Mouse (Mus musculus) heart, embryonic 14.5 days (tissue): ENCODE data around the gene Ust. TPM values are rescaled to one million over a fixed set of nuclear protein-coding genes. Genes with fewer than 3 reads are reported as not detected.
A peak's percentile ranks its signal among the peaks of the same experiment; 100 is the strongest.

ENCODE experiments used
- ATAC-seq: fragments of 200-750 bp; cut with Nextera tagmentation; 2 replicates; pipeline ENCODE4 v1.8.0; 2017; ENCODE audit warnings: low read depth, moderate TSS enrichment; ENCODE audit not compliant: insufficient number of reproducible peaks, insufficient read depth, low FRiP score
- H3K27ac ChIP-seq, 2 experiments: fragments of 200-500 bp in 1 of 2; fragments of 300-500 bp in 1 of 2; sonication (generic) in 1 of 2; replicated peaks in 1 of 2; 2 replicates each; pipeline ENCODE4 v1.5.1; 2012 to 2014; ENCODE audit warnings: low read depth in 2 of 2, low read length in 2 of 2, control low read depth in 1 of 2, mild to moderate bottlenecking in 1 of 2, mixed read lengths in 1 of 2; ENCODE audit not compliant: control insufficient read depth in 1 of 2, insufficient read depth in 1 of 2
- H3K27me3 ChIP-seq: fragments of 300-500 bp; sonication (generic); 2 replicates; pipeline ENCODE4 v1.6.1; 2014; ENCODE audit warnings: mild to moderate bottlenecking, low read length, control low read depth; ENCODE audit not compliant: control insufficient read depth, insufficient read depth
- H3K36me3 ChIP-seq: fragments of 300-500 bp; sonication (generic); 2 replicates; pipeline ENCODE4 v1.6.1; 2014; ENCODE audit warnings: mild to moderate bottlenecking, control low read depth, low read length, mixed read lengths; ENCODE audit not compliant: control insufficient read depth, insufficient read depth
- H3K4me1 ChIP-seq, 2 experiments: fragments of 200-500 bp in 1 of 2; fragments of 300-500 bp in 1 of 2; sonication (generic) in 1 of 2; 2 replicates each; pipeline ENCODE4 v1.6.1; 2012 to 2014; ENCODE audit warnings: low read length in 2 of 2, control low read depth in 1 of 2, mixed read lengths in 1 of 2; ENCODE audit not compliant: control insufficient read depth in 2 of 2, insufficient read depth in 2 of 2
- H3K4me2 ChIP-seq: fragments of 300-500 bp; sonication (generic); 2 replicates; pipeline ENCODE4 v1.6.1; 2014; ENCODE audit warnings: mild to moderate bottlenecking, low read length
- H3K4me3 ChIP-seq, 2 experiments: fragments of 200-500 bp in 1 of 2; fragments of 300-500 bp in 1 of 2; sonication (generic) in 1 of 2; 2 replicates each; pipeline ENCODE4 v1.5.1; 2012 to 2014; ENCODE audit warnings: low read length in 2 of 2, mild to moderate bottlenecking in 2 of 2, control low read depth in 1 of 2, low read depth in 1 of 2, moderate library complexity in 1 of 2; ENCODE audit not compliant: control insufficient read depth in 1 of 2, insufficient read depth in 1 of 2
- H3K9ac ChIP-seq: fragments of 300-500 bp; sonication (generic); 2 replicates; pipeline ENCODE4 v1.6.1; 2014; ENCODE audit warnings: mild to moderate bottlenecking, low read length
- H3K9me3 ChIP-seq: fragments of 300-500 bp; sonication (generic); 2 replicates; pipeline ENCODE4 v1.6.1; 2016; ENCODE audit warnings: low read length, control low read depth; ENCODE audit not compliant: control insufficient read depth
- WGBS: fragments of 180-500 bp; shearing (Covaris S2); extraction: QIAGEN DNeasy Blood & Tissue Kit; methylation state at CpG from one replicate; pipeline ENCODE4 v1.1.7; 2014; 5-methylcytosine and 5-hydroxymethylcytosine counted together
- polyA plus RNA-seq: library from polyadenylated mRNA; unstranded; fragments of >200 nt; fragmentation: Nextera tagmentation; extraction: Ambion mirVana; gene quantifications from 2 replicates; pipeline ENCODE4 v1.2.1, GENCODE M21; 2014

The Ust gene
- polyA plus RNA-seq, 1 experiment from 2014 or later = 2.3 TPM

DNA sequence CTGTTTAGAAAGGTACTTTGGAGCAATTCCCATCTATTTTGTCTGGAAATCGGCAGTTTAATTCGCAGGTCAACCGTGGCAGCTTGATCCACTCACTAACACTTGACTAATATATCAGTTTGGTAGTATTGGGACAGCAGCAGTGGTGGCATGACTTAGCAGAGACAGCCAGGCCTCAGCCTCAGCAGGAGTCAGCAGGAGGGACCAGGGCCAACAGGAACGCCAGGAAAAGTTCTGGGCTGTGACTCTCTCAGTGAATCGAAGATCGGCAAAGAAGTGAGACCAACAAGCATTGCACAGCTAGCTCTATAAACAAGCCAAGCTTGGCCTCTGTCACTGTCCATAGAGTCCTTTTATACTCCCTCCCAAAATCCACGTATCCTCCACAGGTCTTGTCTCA, 168.0 kb downstream of the Ust start:
- ATAC-seq = no peak
- no peak overlapping the region for H3K4me2 ChIP-seq
- H3K27me3 ChIP-seq = no peaks in the 10 kb centered on the region
- no peak overlapping the region for H3K27ac ChIP-seq
- WGBS = 84% methylated on average over 7 of the region's 7 CpGs
- H3K9me3 ChIP-seq = no peaks in the 10 kb centered on the region
- H3K4me3 ChIP-seq = no peak overlapping the region
- H3K36me3 ChIP-seq = no peaks in the 10 kb centered on the region
- H3K9ac ChIP-seq = no peak overlapping the region
- no peaks in the 10 kb centered on the region for H3K4me1 ChIP-seq

DNA sequence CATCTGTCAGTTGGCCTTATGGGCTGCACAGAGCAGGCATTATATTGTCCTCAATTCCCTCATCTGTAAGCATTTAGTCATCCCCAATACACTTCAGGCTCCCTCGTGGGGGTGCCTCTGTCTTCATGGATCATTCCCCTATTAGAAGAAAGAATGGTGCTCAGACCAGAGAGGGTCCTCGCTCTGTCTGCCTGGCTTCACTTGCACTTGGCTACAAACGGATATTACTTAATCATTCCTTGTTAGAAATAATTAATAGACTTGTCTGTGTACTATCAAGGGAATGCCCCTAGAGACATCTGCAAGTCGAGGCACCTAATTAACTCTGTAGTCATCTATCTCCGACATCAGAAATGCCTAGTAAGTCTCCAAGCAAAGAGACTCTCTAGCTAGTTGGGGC, 171.1 kb downstream of the Ust start:
- Histone ChIP-seq H3K4me2 (no peak overlapping the region), H3K9me3 (no peaks in the 10 kb centered on the region), H3K4me3 (no peak overlapping the region), H3K9ac (no peak overlapping the region), H3K4me1 (no peaks in the 10 kb centered on the region), H3K36me3 (no peaks in the 10 kb centered on the region), H3K27me3 (no peaks in the 10 kb centered on the region), H3K27ac (no peak overlapping the region)
- 80% methylated on average over 5 of the region's 5 CpGs for WGBS
- no peak for ATAC-seq

DNA sequence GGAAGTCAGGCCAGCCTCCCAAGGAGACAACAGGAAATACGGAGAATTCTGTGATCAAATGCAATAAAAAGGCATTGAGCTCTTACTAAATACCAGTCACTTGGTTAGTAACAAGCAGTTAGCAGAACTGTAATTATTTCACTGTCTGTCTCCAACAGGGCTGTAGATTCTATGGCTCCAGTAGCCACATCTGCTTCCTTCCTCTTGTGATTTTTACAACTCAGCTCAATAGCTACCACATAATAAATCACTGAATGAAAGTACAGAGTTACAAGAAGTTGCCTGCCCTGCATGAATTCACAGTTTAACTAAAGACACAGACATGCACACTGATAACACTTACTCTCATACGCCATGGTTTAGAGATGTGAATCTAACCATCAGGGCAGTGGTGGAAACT, 176.1 kb downstream of the Ust start:
- H3K9me3 ChIP-seq = 0 out of 2 replicates have a peak, but pooled peaks cover 3% of the 10 kb centered on the region
- H3K4me1 ChIP-seq = peaks cover 4 to 14% of the 10 kb centered on the region in 2 experiments; a peak in 2 of 4 replicates
- no peak overlapping the region for H3K27ac ChIP-seq
- H3K27me3 ChIP-seq = no peaks in the 10 kb centered on the region
- no peaks in the 10 kb centered on the region for H3K36me3 ChIP-seq
- WGBS = 81% methylated on average over 2 of the region's 2 CpGs
- no peak overlapping the region for H3K4me3 ChIP-seq
- H3K9ac ChIP-seq = no peak overlapping the region
- no peak for ATAC-seq
- H3K4me2 ChIP-seq = no peak overlapping the region

DNA sequence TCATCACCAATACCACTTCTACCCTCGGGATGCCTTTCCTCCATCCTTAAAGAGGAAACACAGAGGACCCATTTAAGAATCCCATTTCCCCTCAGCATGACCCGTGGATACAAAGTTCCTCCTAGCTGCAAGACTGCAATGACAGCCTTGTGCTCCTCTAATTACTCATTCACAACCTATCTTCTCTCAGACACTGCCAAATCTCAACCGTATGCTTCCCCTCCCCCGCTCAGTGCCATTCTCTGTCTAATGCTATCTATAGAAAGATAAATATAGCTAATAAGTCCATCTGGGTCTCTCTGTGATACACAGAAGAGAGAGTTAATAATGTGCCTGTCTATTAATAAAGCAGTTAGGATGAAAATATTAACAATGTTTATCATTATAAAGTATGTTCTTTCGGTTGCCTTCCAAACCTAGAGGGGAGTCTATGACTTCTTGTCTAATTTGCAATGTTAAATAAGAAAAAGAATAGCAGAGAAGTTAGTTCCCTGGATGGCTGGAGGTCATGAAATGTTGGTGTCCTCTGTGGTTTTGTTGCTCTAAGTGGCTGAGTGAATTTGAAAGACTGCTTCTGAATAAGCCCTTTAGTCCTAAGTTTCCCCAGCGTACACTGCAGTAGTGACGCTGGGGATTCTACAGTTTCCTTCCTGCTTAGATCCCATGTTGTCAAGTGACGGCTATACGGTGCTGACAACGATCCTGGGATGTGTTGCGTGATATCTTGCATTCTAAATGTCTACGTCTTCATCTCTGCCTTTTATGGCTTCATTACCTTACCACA, 178.8 kb downstream of the Ust start:
- peaks cover 4 to 14% of the 10 kb centered on the region in 2 experiments; a peak in 2 of 4 replicates for H3K4me1 ChIP-seq
- H3K27me3 ChIP-seq = no peaks in the 10 kb centered on the region
- 0 out of 4 replicates have a peak overlapping the region, but pooled peaks of 1 of the 2 experiments have one; percentile 0 for H3K27ac ChIP-seq
- H3K4me3 ChIP-seq = no peak overlapping the region
- no peak for ATAC-seq
- WGBS = 59% methylated on average over 12 of the region's 12 CpGs
- H3K4me2 ChIP-seq = peak overlapping the region; percentile 1; the same call in 1 of the 2 replicates
- no peaks in the 10 kb centered on the region for H3K36me3 ChIP-seq
- H3K9ac ChIP-seq = no peak overlapping the region
- H3K9me3 ChIP-seq = 0 out of 2 replicates have a peak, but pooled peaks cover 3% of the 10 kb centered on the region

DNA sequence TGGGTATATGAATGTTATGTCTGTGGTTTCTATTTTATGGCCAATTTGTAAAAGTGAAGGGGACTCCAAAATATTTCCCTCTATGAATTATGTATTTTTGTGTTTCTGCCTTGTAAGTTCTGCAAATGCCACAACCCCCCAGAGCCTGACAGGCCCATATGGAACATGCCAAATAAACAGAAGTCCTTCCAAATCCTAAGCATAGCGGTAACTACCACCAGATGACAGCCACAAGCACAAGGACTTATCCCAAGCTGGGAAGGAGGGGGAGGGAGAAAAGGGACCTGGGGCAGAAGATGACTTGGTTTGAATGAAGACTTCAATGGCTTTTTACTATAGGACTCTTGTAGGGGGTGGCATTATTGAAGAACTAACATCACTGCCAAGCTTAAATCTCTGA, 182.0 kb downstream of the Ust start:
- Histone ChIP-seq H3K4me1 (peaks cover 4 to 14% of the 10 kb centered on the region in 2 experiments; a peak in 2 of 4 replicates), H3K9ac (no peak overlapping the region), H3K4me3 (no peak overlapping the region), H3K36me3 (no peaks in the 10 kb centered on the region), H3K27ac (no peak overlapping the region), H3K27me3 (no peaks in the 10 kb centered on the region), H3K4me2 (no peak overlapping the region), H3K9me3 (0 out of 2 replicates have a peak, but pooled peaks cover 3% of the 10 kb centered on the region)
- WGBS = 87% methylated on average over 1 of the region's 1 CpGs
- ATAC-seq = no peak

DNA sequence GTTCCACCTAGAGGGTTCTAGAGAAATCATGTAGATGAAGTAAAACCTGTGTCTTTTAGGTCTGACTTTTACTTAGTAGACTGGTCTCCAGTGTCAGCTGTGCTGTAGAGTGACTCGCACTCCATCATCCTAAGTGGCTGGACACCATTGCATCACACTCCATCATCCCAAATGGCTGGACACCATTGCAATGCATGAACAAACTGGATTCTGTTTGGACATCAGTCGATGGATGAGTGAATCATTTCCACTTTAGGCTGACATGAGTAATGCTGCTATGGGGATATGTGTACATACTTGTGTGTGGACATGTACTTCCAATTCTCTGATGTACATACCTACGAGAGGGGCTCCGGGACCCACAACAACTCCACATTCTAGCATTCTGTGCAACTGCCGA, 187.7 kb downstream of the Ust start:
- Histone ChIP-seq H3K4me1 (no peaks in the 10 kb centered on the region), H3K36me3 (no peaks in the 10 kb centered on the region), H3K4me3 (no peak overlapping the region), H3K9ac (no peak overlapping the region), H3K9me3 (peaks cover 4% of the 10 kb centered on the region; the same call in 1 of the 2 replicates), H3K27me3 (no peaks in the 10 kb centered on the region), H3K4me2 (no peak overlapping the region), H3K27ac (no peak overlapping the region)
- 91% methylated on average over 5 of the region's 5 CpGs for WGBS
- no peak for ATAC-seq

DNA sequence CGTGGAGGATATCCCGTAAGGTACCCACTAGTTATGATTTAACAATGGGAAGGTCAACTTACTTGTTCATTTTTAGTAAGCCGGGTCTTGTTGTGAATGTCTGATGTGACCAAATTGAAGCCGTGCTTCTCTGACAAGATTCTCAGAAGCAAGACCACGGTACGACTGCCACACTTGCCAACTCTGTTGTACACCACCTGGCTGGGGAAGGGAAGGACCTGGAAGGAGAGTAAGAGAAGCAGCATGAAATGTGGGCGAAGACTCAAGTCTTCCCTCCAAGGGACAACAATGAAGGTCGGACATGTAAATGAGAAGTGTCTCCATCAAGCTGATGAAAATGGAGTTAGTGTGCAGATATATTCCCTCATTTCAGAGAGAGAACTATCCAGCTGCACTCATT, 188.6 kb downstream of the Ust start:
- no peak for ATAC-seq
- Histone ChIP-seq H3K4me2 (no peak overlapping the region), H3K9ac (no peak overlapping the region), H3K27me3 (no peaks in the 10 kb centered on the region), H3K27ac (no peak overlapping the region), H3K9me3 (peaks cover 4% of the 10 kb centered on the region; the same call in 1 of the 2 replicates), H3K4me1 (no peaks in the 10 kb centered on the region), H3K36me3 (no peaks in the 10 kb centered on the region), H3K4me3 (no peak overlapping the region)
- WGBS = 84% methylated on average over 8 of the region's 8 CpGs
